Mouse (Mus musculus): ENCODE measurements around the gene Sema7a. TPM values are rescaled to one million over a fixed set of nuclear protein-coding genes. Genes with fewer than 3 reads are reported as not detected.

Gene Sema7a
- total RNA-seq, 2 experiments from 2014 or later: 1.1 TPM; not detected in 1

DNA sequence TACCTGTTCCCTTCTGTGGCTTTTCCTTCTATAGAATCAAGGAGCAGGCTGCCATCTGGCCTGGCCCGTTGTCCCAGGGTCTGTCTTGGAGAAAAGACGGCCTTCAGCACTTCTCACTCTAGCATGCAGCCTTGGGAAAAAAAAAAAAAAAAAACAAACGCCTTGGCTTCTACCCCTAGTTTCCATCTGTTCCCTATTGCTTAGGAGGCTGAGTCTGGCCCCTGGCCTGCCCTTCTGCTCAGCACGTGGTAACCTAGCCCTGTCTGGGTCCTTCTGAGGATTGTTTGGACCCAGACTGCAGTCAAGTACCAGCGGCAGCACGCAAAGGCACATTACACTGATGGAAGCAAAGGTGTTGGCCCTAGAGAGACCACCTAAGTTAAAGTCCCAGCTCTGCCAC, 2.3 kb upstream of the Sema7a start:
- ATAC-seq (replicated peaks; ENCODE audit: low FRiP score, poor library complexity, severe bottlenecking): no peak

DNA sequence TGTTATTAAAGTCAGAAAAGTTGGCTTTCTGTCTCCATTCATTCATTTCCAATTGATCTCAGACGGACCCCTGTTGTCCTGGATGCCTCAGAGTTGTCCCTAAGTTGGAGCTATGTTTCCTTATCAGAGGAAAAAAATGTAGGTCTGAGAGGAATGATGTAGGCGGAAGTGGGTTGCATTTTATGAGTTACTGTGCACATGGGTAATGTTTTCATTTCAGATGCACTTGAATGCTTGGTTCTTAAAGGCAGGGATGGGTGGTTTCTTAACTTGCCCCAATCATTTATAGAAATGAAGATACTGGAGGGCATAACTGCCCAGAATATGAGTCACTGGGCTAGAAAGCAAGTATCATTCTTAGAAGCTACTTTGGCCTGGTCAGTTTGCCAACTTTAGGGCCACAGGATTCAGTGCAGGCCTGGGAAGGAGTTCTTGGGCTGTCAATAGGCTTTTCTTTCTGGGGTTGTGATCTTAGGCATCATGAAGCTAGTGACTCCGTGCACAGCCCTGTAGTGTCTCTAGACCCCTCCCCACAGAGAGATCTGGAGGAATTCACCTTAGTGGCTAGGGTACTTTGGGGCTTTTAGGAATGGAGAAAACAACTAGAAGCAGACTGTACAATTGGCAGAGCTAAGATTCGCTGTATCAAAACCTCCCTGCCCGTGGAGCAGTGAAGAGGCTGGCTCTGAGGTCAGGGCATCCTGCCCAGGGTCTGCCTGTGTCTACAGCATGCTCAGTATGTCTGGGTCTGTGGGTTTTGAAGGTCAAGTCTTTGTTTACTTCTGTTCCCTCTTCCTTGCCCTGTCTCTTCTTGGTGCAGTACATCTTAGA, 1.5 kb upstream of the Sema7a start:
- ATAC-seq (replicated peaks; ENCODE audit: low FRiP score, poor library complexity, severe bottlenecking): no peak

- ATAC-seq (replicated peaks; ENCODE audit: low FRiP score, poor library complexity, severe bottlenecking): no peak
Observed at GRCm38 (mm10) chr9:57940349-57940794, 460 bp downstream of the Sema7a start.

GRCm38 (mm10) chr9:57940861-57941638, 1.1 kb downstream of the Sema7a start:
- ATAC-seq (replicated peaks; ENCODE audit: low FRiP score, poor library complexity, severe bottlenecking): no peak

- no peak for ATAC-seq (replicated peaks; ENCODE audit: low FRiP score, poor library complexity, severe bottlenecking)
Observed at GRCm38 (mm10) chr9:57942039-57942438, 2.1 kb downstream of the Sema7a start.

DNA sequence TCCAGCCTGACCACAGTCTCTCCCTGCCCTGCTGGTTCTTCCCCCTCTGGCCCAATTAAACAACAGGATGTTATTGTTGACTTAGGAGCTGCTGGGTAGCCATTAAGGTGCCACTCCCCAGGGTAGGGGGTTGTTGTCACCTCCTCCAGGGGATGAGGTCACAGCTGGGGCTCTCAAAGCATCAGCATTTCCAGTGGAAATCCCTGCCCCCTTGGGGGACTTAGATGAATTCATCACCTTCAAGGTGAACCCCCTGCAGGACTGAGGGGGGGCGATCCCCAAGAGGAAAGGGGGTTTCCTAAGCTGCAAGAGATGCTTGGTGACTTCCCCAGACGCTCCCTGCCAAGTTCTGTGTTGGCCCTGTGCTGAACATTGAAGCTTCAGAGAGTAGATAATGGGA, 3.2 kb downstream of the Sema7a start:
- no peak for ATAC-seq (replicated peaks; ENCODE audit: low FRiP score, poor library complexity, severe bottlenecking)

- no peak for ATAC-seq (replicated peaks; ENCODE audit: low FRiP score, poor library complexity, severe bottlenecking)
Observed at GRCm38 (mm10) chr9:57944572-57944971, 4.7 kb downstream of the Sema7a start.

DNA sequence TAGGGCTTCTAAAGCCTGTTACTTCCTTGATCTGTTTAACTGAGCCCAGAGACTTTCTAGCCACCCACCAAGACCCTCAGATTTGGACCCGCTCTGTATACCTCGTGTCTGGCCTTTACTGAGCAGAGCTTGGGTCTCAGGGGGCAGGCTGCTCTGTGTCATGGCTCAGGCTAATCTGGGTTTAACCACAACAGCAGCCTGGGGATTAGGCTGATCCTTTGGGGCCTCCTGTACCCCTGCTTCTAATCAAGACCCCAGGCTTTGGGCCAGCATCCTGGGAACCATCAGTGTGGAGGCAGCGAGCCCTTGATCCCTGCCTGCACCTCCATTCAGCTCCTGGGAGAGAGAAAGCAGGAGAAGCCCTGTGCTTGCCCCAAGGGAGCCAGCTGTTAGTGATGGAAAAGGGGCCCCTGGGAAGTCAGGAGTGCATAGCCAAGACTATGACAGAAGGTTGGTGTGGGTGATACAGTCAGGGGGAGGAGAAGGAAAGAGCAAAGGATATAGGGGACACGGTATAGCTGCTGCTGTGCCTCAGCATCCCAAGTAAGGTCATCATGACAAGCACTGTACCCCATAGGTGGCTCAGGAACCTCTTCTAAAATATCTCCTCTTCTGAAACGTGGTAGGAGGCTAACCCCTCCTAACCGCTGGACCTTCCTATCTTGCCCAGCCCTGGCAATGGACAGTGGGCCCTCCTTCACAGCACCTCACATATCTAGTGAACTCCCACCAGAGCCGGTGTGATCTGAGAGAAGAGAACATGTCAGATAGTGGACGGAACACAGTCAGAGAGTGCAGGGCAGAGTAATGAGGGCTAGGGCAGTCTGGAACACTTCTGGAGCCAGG, 6.1 kb downstream of the Sema7a start:
- ATAC-seq (replicated peaks; ENCODE audit: low FRiP score, poor library complexity, severe bottlenecking): no peak

DNA sequence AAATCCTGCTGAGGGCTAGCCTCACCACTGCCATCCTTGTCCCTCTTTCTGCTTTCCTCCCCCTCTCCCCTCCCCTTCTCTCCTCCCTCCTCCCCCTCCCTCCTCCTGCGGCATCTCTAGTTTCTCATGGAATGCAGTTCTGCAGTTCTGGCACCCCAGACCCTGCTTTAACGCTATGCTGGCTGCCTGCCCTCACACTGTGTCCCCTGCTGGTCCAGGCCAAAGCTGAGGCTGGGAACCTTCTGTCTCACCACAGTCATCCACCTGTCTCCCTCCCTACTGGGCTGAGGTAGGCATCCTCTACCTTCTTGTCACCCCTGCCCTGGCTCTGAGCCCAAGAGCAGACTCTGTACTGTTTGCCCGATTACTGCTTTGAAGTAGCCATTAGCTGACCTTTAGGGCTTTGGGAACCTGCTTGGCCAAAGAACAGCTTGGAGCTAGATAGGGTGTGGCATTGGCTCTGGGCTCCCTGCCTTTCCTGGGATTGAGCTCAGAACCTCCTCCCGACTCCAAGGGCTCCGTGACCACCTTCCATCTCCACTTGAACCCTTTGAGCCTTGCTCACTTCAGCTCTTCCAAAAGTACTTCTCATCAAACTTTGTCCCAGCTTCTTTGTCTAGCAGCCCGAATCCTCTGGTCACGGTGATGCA, 7.6 kb downstream of the Sema7a start:
- ATAC-seq (replicated peaks; ENCODE audit: low FRiP score, poor library complexity, severe bottlenecking): no peak

DNA sequence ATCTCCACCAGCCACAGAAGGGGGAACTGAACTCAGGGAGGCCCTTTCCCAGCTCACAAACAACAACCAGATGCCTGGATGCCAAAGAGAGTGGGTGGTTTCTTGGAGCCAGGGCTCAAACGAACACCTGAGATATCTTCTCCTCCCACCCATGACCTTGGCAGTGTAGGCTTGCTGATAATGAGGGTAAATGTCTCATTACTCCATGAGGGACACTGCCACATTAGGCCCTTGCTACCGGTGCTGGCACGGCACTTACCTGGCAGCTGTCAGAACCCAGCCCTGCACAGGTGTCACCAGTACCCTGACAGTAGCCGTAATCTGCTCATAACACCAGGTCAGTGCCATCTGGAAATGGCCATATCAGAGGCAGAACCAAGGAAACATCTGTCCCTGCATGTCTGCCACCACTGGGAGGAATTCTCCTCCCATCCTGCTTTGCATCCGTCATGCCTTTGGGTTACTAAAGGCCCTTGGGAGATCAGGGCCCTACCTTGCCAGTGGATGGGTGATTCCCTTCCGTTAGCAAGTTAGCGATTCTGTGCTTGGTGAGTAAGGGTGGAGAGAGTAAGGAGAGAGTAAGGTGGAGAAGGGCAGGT, 8.5 kb downstream of the Sema7a start:
- no peak for ATAC-seq (replicated peaks; ENCODE audit: low FRiP score, poor library complexity, severe bottlenecking)

DNA sequence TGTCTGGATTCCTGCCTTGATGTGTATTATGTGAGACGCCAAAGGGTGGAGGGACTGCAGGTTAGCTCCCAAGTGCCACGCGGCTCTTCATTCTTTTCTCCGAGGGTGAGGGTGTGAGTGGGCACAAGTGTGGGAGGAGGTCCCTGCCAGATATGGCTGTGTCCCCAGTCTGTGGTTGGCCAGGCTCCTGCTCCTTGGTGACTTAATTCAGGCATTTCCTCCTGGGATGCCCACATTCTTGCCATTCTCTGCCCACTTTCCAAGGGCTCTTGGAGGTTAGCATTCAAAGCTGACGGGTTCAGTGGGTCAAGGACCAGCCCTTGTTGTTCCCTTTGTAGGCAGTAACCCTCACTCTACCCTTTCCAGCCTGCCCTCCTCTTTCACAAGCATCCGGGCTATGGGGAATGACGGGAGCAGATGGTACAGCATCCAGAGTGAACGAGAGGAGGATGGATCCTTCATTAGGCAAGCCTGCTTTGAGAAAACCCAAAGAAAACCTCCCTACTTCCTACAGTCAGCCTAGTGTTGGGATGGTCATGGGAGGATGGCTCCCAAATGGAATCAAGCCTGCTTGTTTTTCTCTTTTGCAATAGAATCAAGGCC, 9.3 kb downstream of the Sema7a start:
- no peak for ATAC-seq (replicated peaks; ENCODE audit: low FRiP score, poor library complexity, severe bottlenecking)

- ATAC-seq (replicated peaks; ENCODE audit: low FRiP score, poor library complexity, severe bottlenecking): no peak
Observed at GRCm38 (mm10) chr9:57949879-57950278, 10.0 kb downstream of the Sema7a start.

DNA sequence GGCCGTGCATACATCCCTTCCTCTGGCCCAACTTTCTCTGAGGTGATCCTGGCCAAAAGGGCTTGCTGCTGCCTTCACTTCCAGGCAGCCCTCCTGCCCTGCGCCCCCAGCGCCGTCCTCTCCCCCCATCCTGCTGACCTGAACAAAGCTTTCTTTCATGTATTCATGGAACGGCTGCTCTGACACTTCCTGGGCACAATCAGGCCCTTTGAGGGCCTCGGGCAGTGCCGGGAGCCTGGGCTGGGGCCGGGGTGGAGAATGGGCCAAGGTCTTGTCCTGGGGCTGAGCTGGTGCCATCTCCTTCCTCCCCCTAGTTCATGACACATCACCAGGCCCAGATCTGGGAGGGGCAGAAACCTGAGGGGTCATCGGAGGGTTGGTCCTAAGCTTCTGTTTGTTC, 10.6 kb downstream of the Sema7a start:
- ATAC-seq (replicated peaks; ENCODE audit: low FRiP score, poor library complexity, severe bottlenecking): no peak

DNA sequence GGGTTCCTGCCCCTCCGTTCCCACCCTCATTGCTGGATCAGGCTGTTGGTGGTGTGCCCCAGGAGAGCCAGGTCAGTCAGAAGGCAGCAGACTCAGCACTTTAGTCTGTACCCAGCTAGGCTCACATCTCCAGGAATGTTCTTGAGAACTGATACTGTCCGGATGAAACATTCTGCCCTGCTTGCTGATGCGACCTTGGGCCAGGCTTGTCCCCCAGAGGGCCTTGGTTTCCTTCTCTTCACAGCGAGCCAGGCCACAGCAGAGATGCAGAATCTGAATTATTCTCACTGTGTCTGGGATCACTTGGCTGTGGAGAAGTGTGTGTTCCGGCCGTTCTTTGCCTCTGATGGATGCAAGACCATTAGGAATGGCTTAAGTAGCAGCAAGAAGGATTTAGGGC, 12.1 kb downstream of the Sema7a start:
- ATAC-seq (replicated peaks; ENCODE audit: low FRiP score, poor library complexity, severe bottlenecking): no peak

- no peak for ATAC-seq (replicated peaks; ENCODE audit: low FRiP score, poor library complexity, severe bottlenecking)
Observed at GRCm38 (mm10) chr9:57954962-57955744, 15.2 kb downstream of the Sema7a start.

GRCm38 (mm10) chr9:57955764-57956163, 15.9 kb downstream of the Sema7a start:
- ATAC-seq (replicated peaks; ENCODE audit: low FRiP score, poor library complexity, severe bottlenecking): no peak

GRCm38 (mm10) chr9:57956196-57956837, 16.4 kb downstream of the Sema7a start:
- ATAC-seq (replicated peaks; ENCODE audit: low FRiP score, poor library complexity, severe bottlenecking): no peak

DNA sequence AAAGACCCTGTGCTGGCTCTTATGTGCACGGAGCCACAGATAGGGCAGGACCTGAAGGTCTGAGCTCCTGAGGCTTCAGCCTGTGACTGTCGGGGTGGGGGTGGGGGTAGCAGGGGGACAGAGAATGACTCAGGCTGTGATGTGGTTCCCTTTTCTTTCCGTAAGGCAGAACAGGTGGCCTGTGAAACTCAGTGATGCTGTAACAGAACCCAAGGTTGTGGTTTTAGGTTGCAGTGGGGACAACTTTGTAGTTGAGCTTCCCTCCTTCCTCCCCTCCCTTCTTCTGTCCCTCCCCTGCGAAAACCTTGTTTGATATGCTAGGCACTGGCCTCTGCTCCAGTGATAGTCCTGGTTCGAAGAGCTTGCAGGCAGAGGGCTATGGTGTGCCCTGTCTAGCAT, 16.9 kb downstream of the Sema7a start:
- ATAC-seq (replicated peaks; ENCODE audit: low FRiP score, poor library complexity, severe bottlenecking): no peak
